Mouse (Mus musculus) embryonic facial prominence, embryonic 13.5 days (tissue): ENCODE data around the gene Gabra2. TPM values are rescaled to one million over a fixed set of nuclear protein-coding genes. Genes with fewer than 3 reads are reported as not detected.

Source experiments
- ATAC-seq: fragments of 200-750 bp; cut with Nextera tagmentation; 2 replicates; pipeline ENCODE4 v1.8.0; 2017; ENCODE audit warnings: low read depth; ENCODE audit not compliant: insufficient number of reproducible peaks, insufficient read depth, low FRiP score, low TSS enrichment
- H3K27ac ChIP-seq: fragments of 300-500 bp; sonication (generic); 2 replicates; pipeline ENCODE4 v1.5.1; 2015; ENCODE audit warnings: moderate library complexity, mild to moderate bottlenecking, inconsistent platforms
- H3K27me3 ChIP-seq: fragments of 300-500 bp; sonication (generic); 2 replicates; pipeline ENCODE4 v1.6.1; 2015; ENCODE audit warnings: mild to moderate bottlenecking, inconsistent platforms
- H3K36me3 ChIP-seq: fragments of 300-500 bp; sonication (generic); 2 replicates; pipeline ENCODE4 v1.6.1; 2015; ENCODE audit warnings: mild to moderate bottlenecking, inconsistent platforms
- H3K4me1 ChIP-seq: fragments of 300-500 bp; sonication (generic); 2 replicates; pipeline ENCODE4 v1.6.1; 2015; ENCODE audit warnings: inconsistent platforms
- H3K4me2 ChIP-seq: fragments of 300-500 bp; sonication (generic); 2 replicates; pipeline ENCODE4 v1.6.1; 2015; ENCODE audit warnings: moderate library complexity, mild to moderate bottlenecking, inconsistent platforms
- H3K4me3 ChIP-seq: fragments of 300-500 bp; sonication (generic); 2 replicates; pipeline ENCODE4 v1.5.1; 2015; ENCODE audit warnings: mild to moderate bottlenecking, inconsistent platforms
- H3K9ac ChIP-seq: fragments of 300-500 bp; sonication (generic); 2 replicates; pipeline ENCODE4 v1.6.1; 2015; ENCODE audit warnings: mild to moderate bottlenecking, inconsistent platforms
- H3K9me3 ChIP-seq: fragments of 300-500 bp; sonication (generic); 2 replicates; pipeline ENCODE4 v1.6.1; 2016; ENCODE audit warnings: inconsistent platforms
- WGBS: fragments of 180-500 bp; shearing (Covaris S2); methylation state at CpG from one replicate; pipeline ENCODE4 v1.1.7; 2015; ENCODE audit warnings: mixed read lengths; 5-methylcytosine and 5-hydroxymethylcytosine counted together
- polyA plus RNA-seq: library from polyadenylated mRNA; unstranded; fragments of >200 nt; fragmentation: Nextera tagmentation; extraction: Ambion mirVana; gene quantifications from 2 replicates; pipeline ENCODE4 v1.2.1, GENCODE M21; 2015

Gene Gabra2
- polyA plus RNA-seq, 1 experiment from 2014 or later, result 2.1 TPM

- Histone ChIP-seq H3K9me3 (no peaks in the 10 kb centered on the region), H3K9ac (no peak overlapping the region), H3K4me1 (no peaks in the 10 kb centered on the region), H3K4me2 (no peak overlapping the region), H3K36me3 (no peaks in the 10 kb centered on the region), H3K4me3 (no peak overlapping the region), H3K27me3 (no peaks in the 10 kb centered on the region), H3K27ac (no peak overlapping the region)
- WGBS, result 66% methylated on average over 7 of the region's 7 CpGs
- ATAC-seq, result no peak
Observed at GRCm38 (mm10) chr5:71058047-71058446, 37.6 kb downstream of the Gabra2 start.

- Histone ChIP-seq H3K4me3 (no peak overlapping the region), H3K36me3 (no peaks in the 10 kb centered on the region), H3K4me1 (no peaks in the 10 kb centered on the region), H3K9ac (no peak overlapping the region), H3K9me3 (no peaks in the 10 kb centered on the region), H3K27me3 (no peaks in the 10 kb centered on the region), H3K4me2 (no peak overlapping the region), H3K27ac (no peak overlapping the region)
- ATAC-seq, result no peak
- WGBS, result 71% methylated on average over 3 of the region's 3 CpGs
Observed at GRCm38 (mm10) chr5:71037352-71037751, 58.3 kb downstream of the Gabra2 start.

GRCm38 (mm10) chr5:71025956-71026355 lies 69.7 kb downstream of the Gabra2 start:
- Histone ChIP-seq H3K27ac (no peak overlapping the region), H3K27me3 (no peaks in the 10 kb centered on the region), H3K4me2 (no peak overlapping the region), H3K4me1 (no peaks in the 10 kb centered on the region), H3K9me3 (no peaks in the 10 kb centered on the region), H3K9ac (no peak overlapping the region), H3K36me3 (no peaks in the 10 kb centered on the region), H3K4me3 (no peak overlapping the region)
- no peak for ATAC-seq
- 78% methylated on average over 4 of the region's 4 CpGs for WGBS

GRCm38 (mm10) chr5:71011751-71012150 lies 83.9 kb downstream of the Gabra2 start:
- Histone ChIP-seq H3K4me3 (no peak overlapping the region), H3K27ac (no peak overlapping the region), H3K9me3 (no peaks in the 10 kb centered on the region), H3K27me3 (no peaks in the 10 kb centered on the region), H3K9ac (no peak overlapping the region), H3K4me1 (no peaks in the 10 kb centered on the region), H3K36me3 (no peaks in the 10 kb centered on the region), H3K4me2 (no peak overlapping the region)
- no peak for ATAC-seq
- 76% methylated on average over 2 of the region's 2 CpGs for WGBS

GRCm38 (mm10) chr5:71011271-71011670 lies 84.4 kb downstream of the Gabra2 start:
- H3K36me3 ChIP-seq, result no peaks in the 10 kb centered on the region
- ATAC-seq, result no peak
- H3K4me2 ChIP-seq, result no peak overlapping the region
- H3K9me3 ChIP-seq, result no peaks in the 10 kb centered on the region
- no peaks in the 10 kb centered on the region for H3K27me3 ChIP-seq
- 58% methylated on average over 2 of the region's 2 CpGs for WGBS
- no peak overlapping the region for H3K27ac ChIP-seq
- no peaks in the 10 kb centered on the region for H3K4me1 ChIP-seq
- H3K9ac ChIP-seq, result no peak overlapping the region
- H3K4me3 ChIP-seq, result no peak overlapping the region

- WGBS, result 86% methylated on average over 3 of the region's 3 CpGs
- H3K9ac ChIP-seq, result no peak overlapping the region
- no peak overlapping the region for H3K4me3 ChIP-seq
- H3K36me3 ChIP-seq, result no peaks in the 10 kb centered on the region
- no peak overlapping the region for H3K4me2 ChIP-seq
- no peaks in the 10 kb centered on the region for H3K4me1 ChIP-seq
- ATAC-seq, result no peak
- no peaks in the 10 kb centered on the region for H3K27me3 ChIP-seq
- no peaks in the 10 kb centered on the region for H3K9me3 ChIP-seq
- H3K27ac ChIP-seq, result no peak overlapping the region
Observed at GRCm38 (mm10) chr5:71010797-71011196, 84.9 kb downstream of the Gabra2 start.

- no peaks in the 10 kb centered on the region for H3K36me3 ChIP-seq
- no peak overlapping the region for H3K4me2 ChIP-seq
- H3K9ac ChIP-seq, result no peak overlapping the region
- ATAC-seq, result no peak
- H3K4me1 ChIP-seq, result no peaks in the 10 kb centered on the region
- H3K27ac ChIP-seq, result no peak overlapping the region
- no peaks in the 10 kb centered on the region for H3K27me3 ChIP-seq
- H3K4me3 ChIP-seq, result no peak overlapping the region
- WGBS, result 76% methylated on average over 13 of the region's 13 CpGs
- H3K9me3 ChIP-seq, result no peaks in the 10 kb centered on the region
Observed at GRCm38 (mm10) chr5:70995617-70996325, 99.9 kb downstream of the Gabra2 start.

- Histone ChIP-seq H3K27me3 (no peaks in the 10 kb centered on the region), H3K36me3 (no peaks in the 10 kb centered on the region), H3K27ac (no peak overlapping the region), H3K4me2 (no peak overlapping the region), H3K4me3 (no peak overlapping the region), H3K4me1 (no peaks in the 10 kb centered on the region), H3K9me3 (no peaks in the 10 kb centered on the region), H3K9ac (no peak overlapping the region)
- WGBS, result 51% methylated on average over 2 of the region's 2 CpGs
- no peak for ATAC-seq
Observed at GRCm38 (mm10) chr5:70993281-70993680, 102.4 kb downstream of the Gabra2 start.

- no peak for ATAC-seq
- Histone ChIP-seq H3K9me3 (no peaks in the 10 kb centered on the region), H3K4me2 (no peak overlapping the region), H3K27ac (no peak overlapping the region), H3K36me3 (no peaks in the 10 kb centered on the region), H3K9ac (no peak overlapping the region), H3K27me3 (no peaks in the 10 kb centered on the region), H3K4me1 (no peaks in the 10 kb centered on the region), H3K4me3 (no peak overlapping the region)
- 78% methylated on average over 3 of the region's 3 CpGs for WGBS
Observed at GRCm38 (mm10) chr5:70990891-70991290, 104.8 kb downstream of the Gabra2 start.
